Mouse (Mus musculus): ENCODE measurements around the gene Etv6. TPM values are rescaled to one million over a fixed set of nuclear protein-coding genes. Genes with fewer than 3 reads are reported as not detected.

Gene Etv6
- total and polyA plus RNA-seq, 3 experiments, result 10.4 to 58.9 (median 28.9) TPM

DNA sequence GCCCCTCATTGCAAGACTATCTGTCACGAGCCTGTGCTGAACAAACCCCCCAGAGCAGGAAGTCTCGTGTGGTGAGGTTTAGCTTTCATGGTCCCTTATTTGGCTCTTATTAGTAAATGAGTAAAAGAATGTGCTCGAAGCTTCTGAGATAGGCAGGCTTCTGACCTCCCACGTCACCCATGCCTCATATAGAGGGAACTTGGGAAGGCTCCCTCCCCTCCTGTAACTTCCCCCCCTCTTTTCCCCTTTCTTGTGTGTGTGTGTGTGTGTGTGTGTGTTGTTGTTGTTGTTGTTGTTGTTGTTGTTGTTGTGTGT, 54.8 kb downstream of the Etv6 start:
- Histone ChIP-seq H3K36me3 (replicated peaks) (peaks cover 85% of the 10 kb centered on the region), H3K9me3 (replicated peaks) (no peaks in the 10 kb centered on the region), H3K4me1 (ENCODE audit: insufficient read depth, low read depth, low read length) (peaks cover 5% of the 10 kb centered on the region), H3K4me3 (ENCODE audit: low read depth, low read length) (no peak overlapping the region), H3K27me3 (ENCODE audit: insufficient read depth, low read length) (no peaks in the 10 kb centered on the region)
- TF ChIP-seq CTCF (IDR thresholded peaks at IDR 0.05; ENCODE audit: low read depth, low read length) (no peak), GATA2 (IDR thresholded peaks at IDR 0.05; ENCODE audit: borderline replicate concordance, low read depth, low read length) (no peak), GATA1 (IDR thresholded peaks at IDR 0.05; ENCODE audit: borderline replicate concordance, low read length) (no peak), TAL1 (conservative IDR thresholded peaks at IDR 0.05; ENCODE audit: low read depth, low read length) (no peak), POLR2AphosphoS5 (IDR thresholded peaks at IDR 0.05; ENCODE audit: insufficient replicate concordance, low read depth, low read length) (no peak)
- no peak for ATAC-seq (ENCODE audit: extremely low read depth, insufficient number of reproducible peaks, low FRiP score, poor library complexity, severe bottlenecking)
- DNase-seq (ENCODE audit: low spot score), result no peak

GRCm38 (mm10) chr6:134090875-134091274, 55.4 kb downstream of the Etv6 start:
- TF ChIP-seq GATA1 (IDR thresholded peaks at IDR 0.05; ENCODE audit: borderline replicate concordance, low read length) (no peak), POLR2AphosphoS5 (IDR thresholded peaks at IDR 0.05; ENCODE audit: insufficient replicate concordance, low read depth, low read length) (no peak), CTCF (IDR thresholded peaks at IDR 0.05; ENCODE audit: low read depth, low read length) (no peak), GATA2 (IDR thresholded peaks at IDR 0.05; ENCODE audit: borderline replicate concordance, low read depth, low read length) (no peak), TAL1 (conservative IDR thresholded peaks at IDR 0.05; ENCODE audit: low read depth, low read length) (no peak)
- Histone ChIP-seq H3K4me1 (ENCODE audit: insufficient read depth, low read depth, low read length) (peaks cover 10% of the 10 kb centered on the region), H3K36me3 (replicated peaks) (peaks cover 87% of the 10 kb centered on the region), H3K9me3 (replicated peaks) (no peaks in the 10 kb centered on the region), H3K4me3 (ENCODE audit: low read depth, low read length) (no peak overlapping the region), H3K27me3 (ENCODE audit: insufficient read depth, low read length) (no peaks in the 10 kb centered on the region)
- no peak for ATAC-seq (ENCODE audit: extremely low read depth, insufficient number of reproducible peaks, low FRiP score, poor library complexity, severe bottlenecking)
- DNase-seq (ENCODE audit: low spot score), result no peak

DNA sequence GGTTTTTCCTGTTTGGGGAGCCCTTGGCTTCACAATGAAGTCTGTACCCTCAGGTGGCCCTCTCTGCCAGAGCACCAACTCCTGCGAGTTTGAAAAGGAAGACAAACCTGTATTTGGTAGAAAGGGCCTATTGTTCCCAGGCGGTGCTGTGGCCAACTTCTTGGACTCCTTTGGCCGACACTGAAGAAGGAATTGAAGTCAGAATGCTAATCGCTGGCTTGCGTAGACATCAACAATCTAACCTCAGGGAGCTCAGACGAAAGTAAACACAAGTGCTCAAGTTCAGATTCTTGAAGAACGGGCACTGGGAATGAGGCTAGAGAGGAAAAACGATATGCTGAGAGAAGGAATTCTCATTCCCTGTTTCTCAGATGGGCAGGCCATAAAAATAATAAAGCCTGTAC, 55.9 kb downstream of the Etv6 start:
- TF ChIP-seq GATA2 (IDR thresholded peaks at IDR 0.05; ENCODE audit: borderline replicate concordance, low read depth, low read length), result no peak
- TF ChIP-seq TAL1 (conservative IDR thresholded peaks at IDR 0.05; ENCODE audit: low read depth, low read length), result no peak
- TF ChIP-seq GATA1 (IDR thresholded peaks at IDR 0.05; ENCODE audit: borderline replicate concordance, low read length), result no peak
- no peak for TF ChIP-seq POLR2AphosphoS5 (IDR thresholded peaks at IDR 0.05; ENCODE audit: insufficient replicate concordance, low read depth, low read length)
- no peak for TF ChIP-seq CTCF (IDR thresholded peaks at IDR 0.05; ENCODE audit: low read depth, low read length)
- Histone ChIP-seq H3K36me3 (replicated peaks) (peaks cover 86% of the 10 kb centered on the region), H3K4me3 (ENCODE audit: low read depth, low read length) (no peak overlapping the region), H3K4me1 (ENCODE audit: insufficient read depth, low read depth, low read length) (peaks cover 10% of the 10 kb centered on the region), H3K27me3 (ENCODE audit: insufficient read depth, low read length) (no peaks in the 10 kb centered on the region), H3K9me3 (replicated peaks) (no peaks in the 10 kb centered on the region)
- DNase-seq (ENCODE audit: low spot score), result no peak
- no peak for ATAC-seq (ENCODE audit: extremely low read depth, insufficient number of reproducible peaks, low FRiP score, poor library complexity, severe bottlenecking)

GRCm38 (mm10) chr6:134094066-134094465, 58.6 kb downstream of the Etv6 start:
- no peak for ATAC-seq (ENCODE audit: extremely low read depth, insufficient number of reproducible peaks, low FRiP score, poor library complexity, severe bottlenecking)
- H3K4me1 ChIP-seq (ENCODE audit: insufficient read depth, low read depth, low read length), result peaks cover 6% of the 10 kb centered on the region
- peaks cover 82% of the 10 kb centered on the region for H3K36me3 ChIP-seq (replicated peaks)
- no peaks in the 10 kb centered on the region for H3K27me3 ChIP-seq (ENCODE audit: insufficient read depth, low read length)
- no peaks in the 10 kb centered on the region for H3K9me3 ChIP-seq (replicated peaks)
- no peak for DNase-seq (ENCODE audit: low spot score)
- no peak overlapping the region for H3K4me3 ChIP-seq (ENCODE audit: low read depth, low read length)
- TF ChIP-seq TAL1 (conservative IDR thresholded peaks at IDR 0.05; ENCODE audit: low read depth, low read length), result no peak
- TF ChIP-seq POLR2AphosphoS5 (IDR thresholded peaks at IDR 0.05; ENCODE audit: insufficient replicate concordance, low read depth, low read length), result no peak
- TF ChIP-seq GATA1 (IDR thresholded peaks at IDR 0.05; ENCODE audit: borderline replicate concordance, low read length), result no peak
- no peak for TF ChIP-seq GATA2 (IDR thresholded peaks at IDR 0.05; ENCODE audit: borderline replicate concordance, low read depth, low read length)
- TF ChIP-seq CTCF (IDR thresholded peaks at IDR 0.05; ENCODE audit: low read depth, low read length), result no peak

GRCm38 (mm10) chr6:134094620-134095019, 59.1 kb downstream of the Etv6 start:
- no peak overlapping the region for H3K4me3 ChIP-seq (ENCODE audit: low read depth, low read length)
- no peaks in the 10 kb centered on the region for H3K9me3 ChIP-seq (replicated peaks)
- ATAC-seq (ENCODE audit: extremely low read depth, insufficient number of reproducible peaks, low FRiP score, poor library complexity, severe bottlenecking) (no peak), DNase-seq (ENCODE audit: low spot score) (no peak)
- TF ChIP-seq CTCF (IDR thresholded peaks at IDR 0.05; ENCODE audit: low read depth, low read length), result no peak
- TF ChIP-seq POLR2AphosphoS5 (IDR thresholded peaks at IDR 0.05; ENCODE audit: insufficient replicate concordance, low read depth, low read length), result no peak
- TF ChIP-seq TAL1 (conservative IDR thresholded peaks at IDR 0.05; ENCODE audit: low read depth, low read length), result no peak
- no peak for TF ChIP-seq GATA1 (IDR thresholded peaks at IDR 0.05; ENCODE audit: borderline replicate concordance, low read length)
- no peaks in the 10 kb centered on the region for H3K27me3 ChIP-seq (ENCODE audit: insufficient read depth, low read length)
- peaks cover 6% of the 10 kb centered on the region for H3K4me1 ChIP-seq (ENCODE audit: insufficient read depth, low read depth, low read length)
- peaks cover 82% of the 10 kb centered on the region for H3K36me3 ChIP-seq (replicated peaks)

DNA sequence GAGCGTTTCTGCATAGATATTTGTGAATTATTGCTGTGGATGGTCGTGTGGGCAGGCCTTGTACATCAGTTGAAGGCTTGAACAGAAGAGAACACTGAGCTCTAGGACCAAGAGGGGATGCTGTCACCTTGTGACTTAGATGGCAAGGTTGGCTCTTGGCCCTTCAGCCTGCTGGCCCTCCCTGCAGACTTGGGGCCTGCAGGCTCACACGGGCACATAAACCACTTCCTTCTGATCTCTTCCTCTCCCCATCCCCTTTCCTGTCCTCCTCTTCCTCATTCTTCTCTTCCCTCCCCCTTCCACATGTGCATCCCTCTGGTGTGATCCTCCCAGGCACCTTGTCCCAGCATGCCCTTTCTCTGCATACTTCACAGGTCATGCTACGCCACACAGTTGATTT, 60.1 kb downstream of the Etv6 start:
- no peaks in the 10 kb centered on the region for H3K27me3 ChIP-seq (ENCODE audit: insufficient read depth, low read length)
- peaks cover 6% of the 10 kb centered on the region for H3K4me1 ChIP-seq (ENCODE audit: insufficient read depth, low read depth, low read length)
- ATAC-seq (ENCODE audit: extremely low read depth, insufficient number of reproducible peaks, low FRiP score, poor library complexity, severe bottlenecking) (no peak), DNase-seq (ENCODE audit: low spot score) (no peak)
- H3K9me3 ChIP-seq (replicated peaks), result no peaks in the 10 kb centered on the region
- peaks cover 82% of the 10 kb centered on the region for H3K36me3 ChIP-seq (replicated peaks)
- no peak overlapping the region for H3K4me3 ChIP-seq (ENCODE audit: low read depth, low read length)
- TF ChIP-seq POLR2AphosphoS5 (IDR thresholded peaks at IDR 0.05; ENCODE audit: insufficient replicate concordance, low read depth, low read length), result no peak
- no peak for TF ChIP-seq TAL1 (conservative IDR thresholded peaks at IDR 0.05; ENCODE audit: low read depth, low read length)
- TF ChIP-seq GATA1 (IDR thresholded peaks at IDR 0.05; ENCODE audit: borderline replicate concordance, low read length), result no peak
- TF ChIP-seq GATA2 (IDR thresholded peaks at IDR 0.05; ENCODE audit: borderline replicate concordance, low read depth, low read length), result no peak

Measured in G1E (cell line).